Mouse (Mus musculus) ovary, postnatal 10 days (tissue): ENCODE results near the gene Rorc.
A peak's percentile ranks its signal among the peaks of the same experiment; 100 is the strongest.

Source experiments
- DNase-seq: peaks from one replicate; pipeline ENCODE4 v3.0.0; 2022; ENCODE audit warnings: low spot score

Rorc gene

DNA sequence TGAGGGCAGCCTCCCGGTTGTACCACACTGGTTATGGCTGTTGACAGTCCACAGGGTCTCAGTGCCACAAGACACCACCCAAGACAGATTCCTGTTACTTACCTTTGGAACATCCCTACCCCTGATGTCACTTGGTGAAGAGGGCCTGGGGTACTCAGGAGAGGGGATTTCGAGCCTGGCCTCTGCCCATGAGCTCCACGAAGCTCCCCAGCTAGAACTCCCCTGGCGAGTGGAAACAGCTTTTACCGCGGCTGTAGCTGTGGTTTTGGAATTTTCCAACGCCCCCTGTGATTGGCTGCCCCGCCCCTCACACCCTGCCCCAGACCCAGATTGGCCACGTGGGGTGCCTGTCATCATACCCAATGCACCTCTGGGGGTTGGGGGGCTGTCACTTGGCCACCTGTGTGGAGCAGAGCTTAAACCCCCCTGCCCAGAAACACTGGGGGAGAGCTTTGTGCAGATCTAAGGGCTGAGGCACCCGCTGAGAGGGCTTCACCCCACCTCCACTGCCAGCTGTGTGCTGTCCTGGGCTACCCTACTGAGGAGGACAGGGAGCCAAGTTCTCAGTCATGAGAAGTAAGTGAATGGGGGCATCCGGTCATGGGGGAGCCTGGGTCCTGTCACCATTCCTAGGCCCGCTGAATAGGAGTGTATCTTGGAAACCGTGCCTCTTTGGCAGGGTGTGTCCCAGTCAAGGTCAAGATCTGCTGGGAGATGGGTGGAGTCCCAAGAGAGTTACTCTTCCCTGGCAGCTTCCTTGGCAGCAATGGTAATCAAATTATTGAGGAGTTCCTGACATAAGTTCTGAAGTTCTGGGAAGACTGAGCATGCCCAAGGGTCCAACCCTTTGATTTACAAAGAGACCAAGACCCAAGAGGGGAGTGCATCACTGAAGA is 4.7 kb downstream of the Rorc start:
- DNase-seq = no peak

DNA sequence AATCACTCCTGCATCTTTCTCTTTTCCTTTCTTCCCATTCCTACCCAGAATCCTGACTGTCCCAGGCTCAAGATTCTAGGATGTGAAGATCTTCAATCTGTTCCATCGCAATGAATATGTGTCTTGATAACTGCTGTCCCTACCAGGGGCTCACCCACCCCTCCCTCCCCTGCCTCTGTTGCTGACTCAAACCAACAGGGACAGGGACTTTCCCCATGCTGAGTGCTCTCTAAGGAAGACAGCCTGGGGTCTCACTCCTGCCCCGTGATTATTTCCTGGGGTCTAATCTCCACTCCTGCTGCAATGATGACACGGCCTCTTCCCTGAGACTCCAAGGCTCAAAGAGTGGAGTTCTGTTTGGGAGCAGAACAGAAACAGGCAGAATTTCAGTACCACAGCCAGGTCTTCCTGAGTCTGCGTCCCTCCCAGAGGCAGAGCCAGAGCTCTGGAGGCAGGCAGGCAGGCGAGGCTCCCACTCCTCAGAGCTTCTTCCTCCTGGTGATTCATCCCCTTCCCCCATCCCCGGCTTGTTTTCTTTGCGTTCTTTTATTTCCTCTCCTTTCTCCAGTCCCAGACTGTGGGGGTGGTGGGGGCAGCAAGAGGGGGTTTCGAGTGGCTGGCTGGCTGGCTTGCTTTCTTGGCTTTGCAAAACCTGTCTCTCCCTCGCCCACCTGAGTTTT is 7.4 kb downstream of the Rorc start:
- no peak for DNase-seq

DNA sequence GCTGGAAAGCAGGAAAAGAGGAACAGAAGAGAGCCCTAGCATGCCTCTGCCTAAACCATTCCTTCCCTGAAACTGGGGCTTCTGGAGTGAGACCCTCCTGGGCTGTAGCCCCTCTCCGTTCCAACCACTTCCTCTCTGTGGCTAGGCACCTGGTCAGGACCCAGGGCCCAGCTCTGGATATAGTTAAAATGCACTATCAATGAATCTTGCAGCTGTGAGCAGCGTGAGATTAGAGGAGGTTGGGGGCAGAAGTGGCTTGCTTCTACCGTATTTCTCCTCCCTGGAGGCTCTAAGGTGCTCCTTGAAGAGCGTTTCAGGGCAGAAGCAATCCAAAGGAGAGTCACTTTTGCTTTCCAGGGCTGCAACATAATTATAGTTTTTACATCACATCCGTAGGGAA is 9.7 kb downstream of the Rorc start:
- no peak for DNase-seq

DNA sequence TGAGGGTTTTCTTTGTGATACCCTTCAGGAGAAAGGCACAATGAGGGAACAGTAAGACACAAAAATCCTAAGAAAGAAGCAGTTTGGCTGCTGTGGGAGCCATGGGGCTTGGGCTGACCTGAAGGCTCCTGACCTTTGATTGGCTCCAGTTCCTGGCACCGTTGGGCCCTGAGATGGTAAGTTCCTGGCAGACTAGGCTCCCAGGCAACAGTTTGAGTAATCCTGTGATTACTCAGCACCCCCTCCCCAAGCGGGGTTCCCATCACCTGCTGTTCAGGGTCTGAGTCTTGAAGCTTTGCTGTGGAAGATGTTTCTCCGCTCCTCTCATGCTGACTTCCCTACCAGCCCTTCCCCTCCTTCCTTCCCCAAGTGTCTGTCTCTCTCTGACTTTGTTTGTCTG is 10.9 kb downstream of the Rorc start:
- DNase-seq = no peak

DNA sequence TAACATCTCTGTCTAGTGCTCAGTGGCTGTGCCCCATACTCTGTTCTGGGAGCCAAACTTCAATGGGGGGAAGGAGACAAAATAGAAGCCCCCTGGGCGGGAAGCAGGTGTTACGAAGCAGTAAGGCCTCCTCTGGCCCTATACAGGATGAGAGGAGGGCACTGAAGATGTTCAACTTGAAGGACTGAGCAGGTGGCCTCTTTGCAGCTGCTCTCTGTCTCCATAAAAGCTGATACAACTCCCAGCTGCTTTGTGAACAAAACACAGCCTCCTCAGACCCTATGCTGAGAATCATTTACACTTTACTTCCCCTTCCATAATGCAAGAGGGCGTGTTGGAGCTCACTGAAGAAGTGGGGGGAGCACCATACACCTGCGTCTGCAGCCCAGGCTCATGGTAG is 14.1 kb downstream of the Rorc start:
- DNase-seq = no peak

DNA sequence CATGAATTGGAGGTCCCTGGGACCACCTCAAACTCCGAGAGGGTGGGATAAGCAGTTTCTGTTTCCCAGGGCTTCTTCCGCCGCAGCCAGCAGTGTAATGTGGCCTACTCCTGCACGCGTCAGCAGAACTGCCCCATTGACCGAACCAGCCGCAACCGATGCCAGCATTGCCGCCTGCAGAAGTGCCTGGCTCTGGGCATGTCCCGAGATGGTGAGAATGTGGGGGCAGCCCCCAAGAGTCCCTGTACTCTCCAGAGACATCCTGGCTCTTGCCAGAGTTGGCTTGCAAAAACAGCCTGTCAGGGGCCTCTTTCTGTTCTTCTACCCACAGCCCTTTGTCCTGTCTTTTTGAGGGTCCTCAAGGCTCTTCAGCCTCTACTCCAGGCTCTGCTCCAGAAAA is 14.8 kb downstream of the Rorc start:
- DNase-seq = no peak

DNA sequence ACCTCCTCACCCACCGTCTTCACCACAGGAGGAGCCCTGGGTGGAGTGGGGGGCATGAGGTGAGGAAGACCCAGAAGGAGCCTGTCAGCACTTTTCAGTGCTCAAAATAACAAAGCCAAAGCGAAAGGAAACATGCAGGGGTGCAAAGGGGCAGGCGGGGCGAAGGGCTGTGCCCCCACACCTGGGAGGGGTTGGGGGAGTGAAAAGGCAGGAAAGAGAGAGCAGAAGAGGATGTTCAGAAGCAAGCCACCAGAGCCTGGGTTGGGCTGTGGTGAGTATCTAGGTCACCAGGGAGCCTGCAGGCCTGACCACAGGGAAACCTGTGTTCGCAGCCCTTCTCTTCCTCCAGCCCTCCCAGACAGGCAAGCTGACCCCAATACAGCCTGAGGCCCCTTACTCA is 15.5 kb downstream of the Rorc start:
- DNase-seq = no peak

DNA sequence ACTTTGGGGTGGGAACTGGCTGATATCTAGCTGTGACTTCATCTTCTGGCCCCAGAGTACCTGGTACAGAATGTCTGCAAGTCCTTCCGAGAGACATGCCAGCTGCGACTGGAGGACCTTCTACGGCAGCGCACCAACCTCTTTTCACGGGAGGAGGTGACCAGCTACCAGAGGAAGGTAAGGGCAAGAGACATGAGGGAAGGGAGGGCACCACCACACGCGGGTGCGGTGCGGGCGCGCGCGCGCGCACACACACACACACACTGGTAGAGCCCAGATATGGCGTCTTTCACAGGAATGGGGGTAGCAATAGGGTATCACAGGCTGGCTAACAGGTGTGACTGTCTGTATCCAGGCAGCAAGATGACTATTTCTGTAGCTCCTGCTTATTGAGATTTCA is 16.8 kb downstream of the Rorc start:
- no peak for DNase-seq

DNA sequence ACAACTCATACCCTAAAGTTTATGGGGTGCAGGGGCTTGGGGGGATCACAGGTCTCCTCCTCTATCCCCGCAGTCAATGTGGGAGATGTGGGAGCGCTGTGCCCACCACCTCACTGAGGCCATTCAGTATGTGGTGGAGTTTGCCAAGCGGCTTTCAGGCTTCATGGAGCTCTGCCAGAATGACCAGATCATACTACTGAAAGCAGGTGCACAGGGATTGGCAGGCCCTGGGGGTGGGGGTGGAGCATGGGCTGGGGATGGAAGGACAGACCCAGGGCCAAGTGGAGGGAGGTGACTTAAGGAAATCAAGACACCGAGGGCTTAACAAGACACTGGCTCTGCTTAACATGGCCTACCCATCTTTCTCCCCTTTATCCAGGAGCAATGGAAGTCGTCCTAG is 18.4 kb downstream of the Rorc start:
- DNase-seq = no peak

DNA sequence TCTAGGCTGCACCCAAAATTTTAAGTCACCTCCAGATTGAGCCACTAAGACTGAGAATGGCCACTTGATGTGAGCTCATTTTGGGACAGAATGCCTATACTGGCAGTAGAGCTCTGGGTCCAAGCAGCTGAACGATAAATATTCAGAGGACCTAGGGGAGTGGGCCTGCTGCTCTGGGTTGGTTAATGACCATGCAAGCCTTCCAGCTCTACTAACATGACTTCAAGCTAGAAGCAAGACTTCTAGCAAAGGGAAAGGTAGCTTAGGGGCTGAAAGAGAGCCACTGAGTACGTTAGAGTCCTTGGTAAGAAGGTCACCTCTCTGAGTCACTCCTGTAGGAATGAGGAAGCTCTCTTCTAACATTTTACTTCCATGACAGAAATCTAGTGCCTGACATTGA is 19.5 kb downstream of the Rorc start:
- DNase-seq = no peak

DNA sequence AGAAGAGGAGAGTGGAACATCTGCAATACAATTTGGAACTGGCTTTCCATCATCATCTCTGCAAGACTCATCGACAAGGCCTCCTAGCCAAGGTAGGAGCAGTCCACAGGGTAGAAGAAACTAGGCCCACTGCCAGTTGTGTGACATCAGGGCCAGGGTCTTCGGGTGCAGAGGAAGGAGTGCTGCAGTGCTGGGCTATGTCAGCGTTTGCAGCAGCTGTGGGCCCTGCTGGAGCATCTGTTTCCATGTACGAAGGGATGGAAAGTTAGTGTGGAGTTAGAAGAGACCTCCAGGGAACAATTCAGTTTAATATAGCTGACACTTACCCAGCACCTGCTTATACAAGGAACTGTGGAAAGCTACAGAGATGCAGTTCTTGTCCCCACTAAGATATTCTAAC is 20.5 kb downstream of the Rorc start:
- DNase-seq = no peak

DNA sequence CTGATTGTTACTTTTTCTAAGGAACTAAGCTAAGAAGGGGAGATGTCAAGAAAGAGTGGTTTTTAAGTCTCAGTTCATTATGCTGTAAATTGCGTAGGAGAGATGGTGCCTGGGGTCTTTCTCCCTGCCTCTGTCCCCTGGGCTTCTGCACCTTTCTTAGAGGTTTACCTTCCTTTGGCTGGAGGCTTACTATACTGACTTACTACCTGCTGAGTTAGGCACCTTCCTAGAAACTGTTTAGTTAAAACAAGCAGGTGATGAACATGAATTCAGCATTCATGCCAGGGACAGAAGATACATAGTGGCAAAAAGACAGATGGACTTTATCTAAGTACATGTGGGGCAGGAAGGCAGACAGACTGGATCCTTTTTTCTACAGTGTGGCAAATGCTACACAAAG is 23.7 kb downstream of the Rorc start:
- no peak for DNase-seq

DNA sequence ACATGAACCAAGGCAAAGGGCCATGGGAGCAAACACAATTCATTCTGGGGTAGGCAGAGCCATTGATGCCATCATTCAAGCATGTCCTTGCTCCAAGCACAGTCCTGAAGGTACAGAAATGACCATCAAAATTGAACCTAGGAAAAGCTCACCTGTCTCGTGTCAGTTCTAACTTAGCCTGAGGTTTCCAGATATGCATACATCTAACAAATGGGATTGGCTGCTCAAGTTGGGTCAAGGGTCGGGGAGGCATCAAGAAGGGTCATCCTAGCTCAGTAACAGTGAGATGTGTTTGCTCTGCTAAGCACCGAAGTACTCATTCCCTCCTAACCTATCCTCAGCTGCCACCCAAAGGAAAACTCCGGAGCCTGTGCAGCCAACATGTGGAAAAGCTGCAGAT is 24.3 kb downstream of the Rorc start:
- no peak for DNase-seq

DNA sequence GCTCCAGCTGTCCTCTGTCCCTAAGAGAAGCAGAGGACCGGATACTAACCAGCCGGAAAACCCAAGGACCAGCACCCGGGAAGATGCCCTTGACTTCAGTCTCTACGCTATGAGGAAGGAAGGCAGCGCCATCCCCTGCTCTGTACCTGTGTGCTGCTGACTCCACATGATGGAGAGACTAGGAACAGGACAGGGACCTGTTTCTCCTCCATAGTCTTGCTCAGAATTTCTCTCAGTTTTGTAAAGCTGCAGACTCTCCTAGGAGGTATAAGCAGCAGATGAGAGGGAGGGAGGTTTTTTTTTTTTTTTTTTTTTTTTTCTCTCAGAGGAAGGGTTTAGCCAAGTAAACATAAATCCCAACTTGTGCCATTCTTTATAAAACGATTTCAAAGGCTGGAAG is 25.6 kb downstream of the Rorc start, which contains the start of gene Lingo4:
Gene Lingo4 (plus strand): TSS at position 301 of the 400 bp plus-strand sequence.
- DNase-seq = no peak

DNA sequence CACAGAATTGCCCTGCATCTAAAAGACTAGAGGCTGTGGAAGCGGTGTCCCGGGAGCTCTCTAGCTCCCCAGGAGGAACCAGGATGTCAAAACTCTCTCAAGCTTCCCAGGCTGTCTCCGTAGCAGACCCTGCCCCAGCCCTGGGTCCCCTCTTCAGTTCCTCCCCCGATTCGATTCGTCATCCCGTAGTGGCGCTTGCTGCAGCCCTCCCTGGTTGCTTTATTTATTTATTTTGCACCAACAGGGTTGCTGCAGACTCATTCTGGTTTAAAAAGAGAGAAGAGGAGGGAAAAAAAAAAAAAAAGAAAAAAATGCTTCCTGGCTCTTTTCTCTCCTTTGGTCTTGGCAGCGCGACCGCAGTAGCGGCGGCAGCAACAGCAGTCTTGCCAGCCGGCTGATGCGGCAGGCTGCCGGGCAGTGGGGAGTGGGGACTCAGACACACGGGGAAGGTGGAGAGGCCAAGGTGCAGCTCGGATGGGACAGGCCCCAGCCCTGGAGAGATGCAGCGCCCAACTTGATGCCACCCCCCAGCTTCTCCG is 26.4 kb downstream of the Rorc start:
- DNase-seq = no peak

DNA sequence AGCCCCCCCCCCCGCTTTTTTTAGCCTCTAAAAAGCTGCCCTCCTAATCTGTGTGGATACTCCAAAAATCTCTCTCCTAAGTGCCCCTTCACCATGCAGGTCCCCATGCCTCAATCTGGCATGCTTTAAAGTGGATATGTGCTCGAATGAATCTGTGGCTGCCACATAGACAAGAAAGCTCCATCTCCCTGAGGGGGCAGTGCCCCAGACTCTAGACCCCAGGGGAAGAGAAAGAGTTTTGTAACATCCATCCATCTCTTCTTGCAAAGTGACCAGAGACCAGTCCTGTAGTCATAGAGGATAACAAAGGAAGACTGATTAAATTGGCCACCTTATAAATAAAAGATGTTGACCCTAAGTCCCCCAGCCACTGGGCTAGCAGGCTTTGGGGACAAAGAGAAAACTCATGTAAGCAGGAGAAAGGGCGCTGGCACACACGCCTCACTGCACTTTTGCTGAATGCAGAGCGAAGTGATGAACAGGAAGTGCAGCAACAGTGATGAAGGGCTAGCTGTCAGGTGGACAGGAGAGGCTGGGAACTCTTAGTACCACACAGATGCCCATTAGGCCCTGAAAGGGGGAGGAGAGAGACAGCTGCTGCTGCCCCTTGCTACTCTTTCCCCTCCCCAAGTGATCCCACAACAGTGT is 27.2 kb downstream of the Rorc start:
- DNase-seq = no peak

DNA sequence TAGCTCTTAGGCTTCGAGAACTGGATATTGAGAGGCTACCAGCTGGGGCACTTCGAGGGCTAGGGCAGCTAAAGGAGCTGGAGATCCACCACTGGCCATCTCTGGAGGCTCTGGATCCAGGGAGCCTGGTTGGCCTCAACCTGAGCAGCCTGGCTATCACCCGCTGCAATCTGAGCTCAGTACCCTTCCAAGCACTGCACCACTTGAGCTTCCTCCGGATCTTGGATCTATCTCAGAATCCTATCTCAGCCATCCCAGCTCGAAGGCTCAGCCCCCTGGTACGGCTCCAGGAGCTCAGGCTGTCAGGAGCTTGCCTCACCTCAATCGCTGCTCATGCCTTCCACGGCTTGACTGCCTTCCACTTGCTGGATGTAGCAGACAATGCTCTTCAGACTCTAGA is 29.9 kb downstream of the Rorc start:
- no peak for DNase-seq

DNA sequence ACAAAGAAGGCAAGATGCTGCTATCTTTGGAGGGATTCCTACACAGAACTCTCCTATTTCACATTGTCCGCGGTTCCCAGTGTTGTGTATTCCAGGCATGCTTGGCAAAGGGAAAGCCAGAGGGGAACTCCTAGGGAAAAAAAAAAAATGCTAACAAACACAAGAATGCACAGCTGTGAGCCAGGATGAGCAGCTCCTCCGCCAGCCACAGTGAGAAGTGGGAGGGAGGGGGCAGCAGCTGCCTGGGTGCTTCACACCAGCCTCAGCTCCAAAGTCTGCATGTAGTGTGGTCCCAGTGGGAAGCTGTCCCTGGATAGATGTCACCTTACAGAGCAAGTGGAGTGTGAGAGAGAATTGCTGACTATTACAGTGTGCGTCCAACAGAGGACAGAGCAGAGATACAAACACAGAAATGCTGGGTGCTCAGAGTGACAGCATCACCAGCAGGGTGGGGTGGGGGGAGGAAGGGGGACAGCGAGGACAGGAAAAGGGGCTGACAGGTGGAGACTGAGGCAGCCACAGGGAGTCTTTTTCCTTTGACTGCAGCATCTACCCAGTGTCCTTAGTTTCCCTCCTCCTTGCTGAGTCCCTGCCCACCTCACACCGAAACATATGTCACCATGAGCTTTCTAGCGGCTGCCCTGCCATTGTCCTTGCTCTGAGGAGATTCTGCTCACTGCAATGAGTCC is 31.9 kb downstream of the Rorc start:
- no peak for DNase-seq

DNA sequence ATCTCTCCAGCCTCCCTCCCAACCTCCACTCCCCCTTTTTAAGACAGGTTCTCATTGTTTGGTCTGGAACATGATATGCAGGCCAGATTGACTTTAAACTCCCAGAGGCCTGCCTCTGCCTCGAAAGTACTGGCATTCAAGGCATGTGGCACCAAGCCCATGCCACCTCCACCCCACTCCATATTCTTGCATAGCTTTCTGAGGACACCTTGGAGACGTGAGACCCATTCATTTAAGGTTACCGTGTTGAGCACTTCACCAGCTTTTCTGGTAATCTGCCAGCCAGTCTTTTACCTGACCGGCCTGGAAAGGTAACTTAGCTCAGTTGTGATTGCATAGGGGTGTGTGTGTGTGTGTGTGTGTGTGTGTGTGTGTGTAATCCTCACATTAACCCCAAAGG is 33.0 kb downstream of the Rorc start:
- DNase-seq = no peak

DNA sequence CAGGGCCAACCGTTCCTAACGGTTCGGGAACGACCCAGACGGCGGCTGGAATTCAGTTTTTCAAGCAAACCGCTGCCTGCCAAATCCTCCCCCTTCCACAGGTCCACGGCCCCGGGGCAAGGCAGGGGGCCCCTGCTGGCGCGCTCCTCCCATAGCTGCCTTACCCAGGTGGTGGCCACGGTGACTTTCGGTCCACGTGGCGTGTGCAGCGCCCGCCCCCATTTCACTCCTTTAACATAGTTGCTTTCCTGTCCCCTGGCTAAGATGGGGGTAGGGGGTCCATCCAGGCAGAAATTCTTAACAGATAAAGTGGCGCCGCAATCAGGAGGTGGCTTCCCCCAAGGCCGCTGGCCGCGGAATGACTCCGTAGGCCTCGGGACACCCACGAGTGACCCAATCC is 39.9 kb downstream of the Rorc start:
- DNase-seq = no peak

DNA sequence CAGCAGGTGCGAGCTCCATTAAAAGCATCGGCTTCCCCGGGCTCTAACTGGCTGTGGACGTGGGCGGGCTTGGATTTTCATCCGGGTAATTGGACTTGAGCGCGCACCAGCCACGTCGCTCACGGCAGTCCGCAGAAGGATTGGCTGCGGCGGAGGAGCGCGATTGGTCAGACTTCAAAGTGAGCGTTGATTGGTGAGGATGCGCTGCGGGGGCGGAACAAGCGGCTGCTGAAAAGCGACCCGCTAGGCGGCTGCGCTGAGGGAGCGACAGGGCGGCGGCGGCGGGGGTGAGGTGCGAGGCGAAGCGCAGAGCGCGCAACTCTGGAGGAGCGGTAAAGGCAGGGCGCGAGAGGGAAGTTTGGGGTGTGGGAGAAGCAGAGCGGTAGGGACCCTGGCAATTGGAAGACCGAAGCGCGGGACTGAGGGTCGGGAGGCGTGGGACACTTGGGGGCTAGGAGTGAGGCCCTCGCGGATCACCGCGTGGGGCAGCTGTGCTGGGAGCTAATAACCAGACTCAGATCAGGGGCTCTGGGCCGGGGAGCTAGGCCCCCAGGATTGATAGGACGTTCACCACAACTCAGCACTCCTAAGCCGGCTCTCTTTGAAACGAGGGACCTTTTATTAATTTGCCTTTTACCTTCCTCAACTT is 40.6 kb downstream of the Rorc start, which contains the start of gene Tdrkh:
Gene Tdrkh (plus strand): TSS at position 243 of the 649 bp plus-strand sequence.
- peak; percentile 75 for DNase-seq

DNA sequence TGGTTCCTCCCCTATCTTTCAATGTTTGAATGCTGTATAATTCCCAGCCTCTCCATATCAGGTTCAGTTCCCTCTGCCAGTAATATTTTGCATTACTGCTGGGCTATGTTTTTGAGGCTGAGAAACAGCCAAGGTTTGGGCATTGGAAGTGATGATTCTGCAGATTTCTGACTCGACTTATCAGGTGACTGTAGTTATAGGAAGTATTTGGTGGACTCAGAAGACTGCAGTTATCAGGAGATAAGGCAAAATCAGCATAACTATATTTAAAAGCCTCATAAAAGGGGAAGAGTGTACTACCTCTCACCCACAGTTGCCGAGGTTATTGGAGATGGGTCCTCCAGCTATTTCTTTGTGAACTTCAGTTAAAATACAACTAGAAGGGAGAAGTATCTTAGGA is 58.4 kb downstream of the Rorc start:
- no peak for DNase-seq
